Mouse (Mus musculus): ENCODE results near the gene Zbtb37. TPM values are rescaled to one million over a fixed set of nuclear protein-coding genes. Genes with fewer than 3 reads are reported as not detected.
"Not testable (repeated sequence)": the region's sequence is repeated elsewhere in the genome, so short reads cannot be mapped to it uniquely, and the experiment has no call there.

Zbtb37 gene
- polyA plus RNA-seq, 1 experiment: 3.9 TPM

DNA sequence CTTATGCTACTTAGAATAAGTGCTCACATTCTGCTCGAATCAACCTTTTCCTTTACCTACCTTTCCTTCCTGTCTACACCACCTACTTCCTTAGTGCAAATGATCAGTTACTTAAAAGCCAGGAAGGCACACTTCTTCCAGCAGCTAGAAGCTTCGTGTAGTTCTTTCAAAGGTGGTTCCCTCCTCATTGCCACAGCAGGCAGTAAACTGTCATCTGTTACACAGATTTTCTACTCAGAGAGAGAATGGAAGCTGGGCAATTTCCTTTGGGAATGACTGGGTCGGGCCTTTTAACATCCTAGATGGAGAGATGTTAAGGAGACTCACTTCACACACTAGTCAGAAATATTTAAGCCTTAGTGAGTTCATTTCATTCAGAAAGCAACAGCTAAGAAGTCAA is 29.1 kb downstream of the Zbtb37 start:
- H3K36me3 ChIP-seq (ENCODE audit: control insufficient read depth, insufficient read depth, low read length): no peaks in the 10 kb centered on the region
- no peaks in the 10 kb centered on the region for H3K27me3 ChIP-seq (ENCODE audit: control insufficient read depth, insufficient read depth, low read length)
- no peak overlapping the region for H3K27ac ChIP-seq (ENCODE audit: control insufficient read depth, insufficient read depth, low read length)
- no peak for DNase-seq
- TF ChIP-seq CTCF (IDR thresholded peaks at IDR 0.05; ENCODE audit: borderline replicate concordance, control insufficient read depth, extremely low read depth, insufficient read depth, low read length, poor library complexity) (no peak), POLR2A (IDR thresholded peaks at IDR 0.05; ENCODE audit: control insufficient read depth, extremely low read depth, insufficient read depth, low read length, poor library complexity) (no peak)
- H3K4me3 ChIP-seq (ENCODE audit: control insufficient read depth, insufficient read depth, low read length): no peak overlapping the region
- WGBS: 52% methylated on average over 3 of the region's 3 CpGs
- H3K4me1 ChIP-seq (replicated peaks; ENCODE audit: control insufficient read depth, insufficient read depth, low read length): no peaks in the 10 kb centered on the region

DNA sequence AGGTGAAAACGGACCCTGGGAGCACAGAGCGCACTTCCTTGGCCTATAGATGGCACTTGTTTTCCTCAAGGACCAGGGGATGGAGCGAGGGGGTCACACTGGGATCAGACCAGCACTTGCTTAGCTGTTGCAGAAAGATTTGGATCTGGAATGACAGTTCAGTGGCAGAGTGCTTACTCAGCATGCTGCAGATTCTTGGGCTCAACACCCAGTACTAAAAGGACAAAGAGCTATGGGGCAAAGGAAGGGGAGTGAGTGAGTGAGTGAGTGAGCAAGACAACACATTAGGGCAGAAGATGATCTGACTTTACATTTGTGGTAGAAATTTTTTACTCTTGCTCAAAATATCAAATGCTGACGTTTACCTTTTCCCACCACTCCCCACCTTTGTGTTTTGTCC is 29.7 kb downstream of the Zbtb37 start:
- no peaks in the 10 kb centered on the region for H3K36me3 ChIP-seq (ENCODE audit: control insufficient read depth, insufficient read depth, low read length)
- no peaks in the 10 kb centered on the region for H3K4me1 ChIP-seq (replicated peaks; ENCODE audit: control insufficient read depth, insufficient read depth, low read length)
- H3K27me3 ChIP-seq (ENCODE audit: control insufficient read depth, insufficient read depth, low read length): no peaks in the 10 kb centered on the region
- no peak overlapping the region for H3K27ac ChIP-seq (ENCODE audit: control insufficient read depth, insufficient read depth, low read length)
- H3K4me3 ChIP-seq (ENCODE audit: control insufficient read depth, insufficient read depth, low read length): no peak overlapping the region
- 96% methylated on average over 4 of the region's 4 CpGs for WGBS
- DNase-seq: no peak
- TF ChIP-seq POLR2A (IDR thresholded peaks at IDR 0.05; ENCODE audit: control insufficient read depth, extremely low read depth, insufficient read depth, low read length, poor library complexity) (no peak), CTCF (IDR thresholded peaks at IDR 0.05; ENCODE audit: borderline replicate concordance, control insufficient read depth, extremely low read depth, insufficient read depth, low read length, poor library complexity) (no peak)

DNA sequence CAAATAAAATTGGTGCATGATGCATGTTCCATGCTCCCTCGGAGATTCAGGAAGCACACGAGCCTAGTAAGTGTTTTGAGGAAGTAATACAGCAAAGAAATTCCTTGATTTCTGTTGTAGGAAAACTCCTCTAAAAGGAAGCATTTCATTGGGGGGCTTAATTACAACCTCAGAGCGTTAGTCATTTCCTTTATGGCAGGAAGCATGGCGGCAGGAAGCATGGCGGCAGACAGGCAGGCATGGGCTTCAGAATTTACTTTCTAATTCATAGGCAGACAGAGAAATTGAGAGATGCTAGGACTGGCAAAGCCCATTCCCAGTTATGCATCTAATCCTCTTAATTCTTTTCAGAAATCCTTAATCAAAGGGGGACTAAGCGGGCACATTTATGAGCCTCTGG is 40.8 kb downstream of the Zbtb37 start:
- no peaks in the 10 kb centered on the region for H3K4me1 ChIP-seq (replicated peaks; ENCODE audit: control insufficient read depth, insufficient read depth, low read length)
- DNase-seq: no peak
- H3K36me3 ChIP-seq (ENCODE audit: control insufficient read depth, insufficient read depth, low read length): no peaks in the 10 kb centered on the region
- no peak for TF ChIP-seq CTCF (IDR thresholded peaks at IDR 0.05; ENCODE audit: borderline replicate concordance, control insufficient read depth, extremely low read depth, insufficient read depth, low read length, poor library complexity)
- no peak for TF ChIP-seq POLR2A (IDR thresholded peaks at IDR 0.05; ENCODE audit: control insufficient read depth, extremely low read depth, insufficient read depth, low read length, poor library complexity)
- WGBS: 70% methylated on average over 6 of the region's 6 CpGs
- no peak overlapping the region for H3K4me3 ChIP-seq (ENCODE audit: control insufficient read depth, insufficient read depth, low read length)
- no peaks in the 10 kb centered on the region for H3K27me3 ChIP-seq (ENCODE audit: control insufficient read depth, insufficient read depth, low read length)
- no peak overlapping the region for H3K27ac ChIP-seq (ENCODE audit: control insufficient read depth, insufficient read depth, low read length)

DNA sequence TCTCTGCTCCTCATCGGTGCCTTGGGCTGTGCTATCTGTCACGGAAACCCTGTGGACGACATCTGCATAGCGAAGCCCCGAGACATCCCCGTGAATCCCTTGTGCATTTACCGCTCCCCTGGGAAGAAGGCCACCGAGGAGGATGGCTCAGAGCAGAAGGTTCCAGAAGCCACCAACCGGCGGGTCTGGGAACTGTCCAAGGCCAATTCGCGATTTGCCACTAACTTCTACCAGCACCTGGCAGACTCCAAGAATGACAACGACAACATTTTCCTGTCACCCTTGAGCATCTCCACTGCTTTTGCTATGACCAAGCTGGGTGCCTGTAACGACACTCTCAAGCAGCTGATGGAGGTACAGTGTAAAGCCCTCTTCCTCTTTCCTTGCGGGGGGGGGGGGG is 45.3 kb downstream of the Zbtb37 start:
- Histone ChIP-seq H3K27ac (ENCODE audit: control insufficient read depth, insufficient read depth, low read length) (no peak overlapping the region), H3K36me3 (ENCODE audit: control insufficient read depth, insufficient read depth, low read length) (no peaks in the 10 kb centered on the region), H3K4me3 (ENCODE audit: control insufficient read depth, insufficient read depth, low read length) (no peak overlapping the region), H3K27me3 (ENCODE audit: control insufficient read depth, insufficient read depth, low read length) (no peaks in the 10 kb centered on the region), H3K4me1 (replicated peaks; ENCODE audit: control insufficient read depth, insufficient read depth, low read length) (no peaks in the 10 kb centered on the region)
- no peak for DNase-seq
- TF ChIP-seq CTCF (IDR thresholded peaks at IDR 0.05; ENCODE audit: borderline replicate concordance, control insufficient read depth, extremely low read depth, insufficient read depth, low read length, poor library complexity) (no peak), POLR2A (IDR thresholded peaks at IDR 0.05; ENCODE audit: control insufficient read depth, extremely low read depth, insufficient read depth, low read length, poor library complexity) (no peak)
- WGBS: 89% methylated on average over 15 of the region's 15 CpGs

DNA sequence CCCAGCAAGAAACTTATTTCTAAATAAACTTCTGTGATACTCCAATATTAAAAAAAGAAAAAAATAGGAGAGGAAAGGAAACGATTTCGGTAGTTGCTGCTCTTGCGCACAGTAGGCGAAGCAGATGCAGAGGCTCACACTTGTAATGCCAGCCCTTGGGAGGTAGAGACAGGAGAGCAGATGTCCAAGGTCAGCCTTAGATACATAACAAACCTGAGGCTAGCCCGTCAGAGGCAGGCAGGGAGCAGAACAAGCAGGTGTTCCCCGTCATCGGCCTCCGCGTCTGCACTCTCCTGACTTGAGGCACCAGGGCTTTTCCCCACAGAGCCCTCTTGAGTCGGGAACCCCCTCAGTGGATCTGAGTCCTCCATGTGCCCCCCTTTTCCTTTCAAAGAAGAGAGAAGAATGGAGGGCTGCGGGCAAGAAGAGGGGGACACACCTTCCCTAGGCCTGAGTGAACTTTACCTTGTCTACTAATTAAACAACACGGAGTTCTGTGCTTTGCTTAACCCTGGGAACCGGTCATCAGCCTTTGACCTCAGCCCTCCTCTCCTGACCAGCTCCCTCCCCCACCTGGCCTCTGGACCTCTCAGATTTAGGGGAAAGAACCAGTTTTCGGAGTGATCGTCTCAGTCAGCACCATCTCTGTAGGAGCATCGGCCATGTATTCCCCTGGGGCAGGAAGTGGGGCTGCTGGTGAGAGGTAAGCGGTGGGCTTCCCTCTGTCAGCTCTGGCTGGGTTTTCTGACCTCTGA is 47.6 kb downstream of the Zbtb37 start:
- WGBS: 96% methylated on average over 17 of the region's 17 CpGs
- TF ChIP-seq POLR2A (IDR thresholded peaks at IDR 0.05; ENCODE audit: control insufficient read depth, extremely low read depth, insufficient read depth, low read length, poor library complexity): no peak
- no peak for TF ChIP-seq CTCF (IDR thresholded peaks at IDR 0.05; ENCODE audit: borderline replicate concordance, control insufficient read depth, extremely low read depth, insufficient read depth, low read length, poor library complexity)
- Histone ChIP-seq H3K36me3 (ENCODE audit: control insufficient read depth, insufficient read depth, low read length) (no peaks in the 10 kb centered on the region), H3K4me1 (replicated peaks; ENCODE audit: control insufficient read depth, insufficient read depth, low read length) (no peaks in the 10 kb centered on the region), H3K27me3 (ENCODE audit: control insufficient read depth, insufficient read depth, low read length) (no peaks in the 10 kb centered on the region), H3K27ac (ENCODE audit: control insufficient read depth, insufficient read depth, low read length) (no peak overlapping the region), H3K4me3 (ENCODE audit: control insufficient read depth, insufficient read depth, low read length) (no peak overlapping the region)
- DNase-seq: no peak

DNA sequence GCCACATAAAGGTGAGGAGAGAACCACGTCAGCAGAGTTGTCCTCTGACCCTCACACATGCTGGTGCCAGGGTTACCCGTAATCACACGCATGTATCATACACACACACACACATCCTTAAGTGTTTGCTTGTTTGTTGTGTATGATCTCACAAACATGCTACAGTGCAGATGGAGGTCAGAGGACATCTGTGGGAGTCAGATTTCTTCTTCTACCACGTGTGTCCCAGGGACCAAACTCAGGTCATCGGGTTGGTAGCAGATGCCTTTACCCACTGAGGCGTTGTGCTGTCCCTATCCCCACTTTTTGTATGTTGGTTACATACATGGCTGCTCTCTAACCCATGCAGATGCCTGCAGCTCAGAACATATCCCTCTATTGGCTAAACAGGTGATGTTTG is 49.2 kb downstream of the Zbtb37 start:
- no peak for DNase-seq
- Histone ChIP-seq H3K27me3 (ENCODE audit: control insufficient read depth, insufficient read depth, low read length) (no peaks in the 10 kb centered on the region), H3K36me3 (ENCODE audit: control insufficient read depth, insufficient read depth, low read length) (no peaks in the 10 kb centered on the region), H3K4me3 (ENCODE audit: control insufficient read depth, insufficient read depth, low read length) (no peak overlapping the region), H3K27ac (ENCODE audit: control insufficient read depth, insufficient read depth, low read length) (no peak overlapping the region), H3K4me1 (replicated peaks; ENCODE audit: control insufficient read depth, insufficient read depth, low read length) (no peaks in the 10 kb centered on the region)
- WGBS: 92% methylated on average over 6 of the region's 6 CpGs
- TF ChIP-seq POLR2A (IDR thresholded peaks at IDR 0.05; ENCODE audit: control insufficient read depth, extremely low read depth, insufficient read depth, low read length, poor library complexity) (no peak), CTCF (IDR thresholded peaks at IDR 0.05; ENCODE audit: borderline replicate concordance, control insufficient read depth, extremely low read depth, insufficient read depth, low read length, poor library complexity) (no peak)

DNA sequence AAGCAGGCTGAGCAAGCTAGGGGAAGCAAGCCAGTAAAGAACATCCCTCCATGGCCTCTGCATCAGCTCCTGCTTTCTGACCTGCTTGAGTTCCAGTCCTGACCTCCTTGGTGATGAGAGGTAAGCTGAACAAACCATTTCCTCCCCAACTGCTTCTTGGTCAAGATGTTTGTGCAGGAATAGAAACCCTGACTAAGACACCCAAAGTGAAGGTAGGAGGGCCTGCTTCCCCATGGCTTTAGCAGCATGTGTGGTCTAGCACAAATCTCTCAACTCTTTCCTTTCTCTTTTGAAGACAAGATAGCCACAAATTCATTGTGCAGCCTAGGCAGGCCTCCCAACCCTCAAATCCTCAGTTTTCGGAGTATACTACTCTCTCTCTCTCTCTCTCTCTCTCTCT is 49.9 kb downstream of the Zbtb37 start:
- H3K4me1 ChIP-seq (replicated peaks; ENCODE audit: control insufficient read depth, insufficient read depth, low read length); H3K36me3 ChIP-seq (ENCODE audit: control insufficient read depth, insufficient read depth, low read length); DNase-seq; H3K27me3 ChIP-seq (ENCODE audit: control insufficient read depth, insufficient read depth, low read length); H3K4me3 ChIP-seq (ENCODE audit: control insufficient read depth, insufficient read depth, low read length); H3K27ac ChIP-seq (ENCODE audit: control insufficient read depth, insufficient read depth, low read length): not testable (repeated sequence)
- WGBS: 83% methylated on average over 1 of the region's 1 CpGs
